Mouse (Mus musculus) embryo, embryonic 10.5 days (tissue): ENCODE measurements at regions not wholly inside any gene's neighbourhood (a gene's known extent, or its start where the extent isn't known, plus 50 kb on each side); places are given as distances from the start of the nearest gene placed in this dataset.

Experiments used
- DNase-seq: peaks from one replicate; pipeline ENCODE4 v3.0.0-alpha.2; 2015; ENCODE audit warnings: low spot score

- DNase-seq: no peak
Observed at GRCm38 (mm10) chr6:99822471-99822870, 96.3 kb upstream of the Prok2 start.

- no peak for DNase-seq
Observed at GRCm38 (mm10) chr6:99819255-99819929, 93.2 kb upstream of the Prok2 start.

GRCm38 (mm10) chr6:99818486-99818885 is 92.3 kb upstream of the Prok2 start:
- no peak for DNase-seq

GRCm38 (mm10) chr6:99817245-99817644 is 91.1 kb upstream of the Prok2 start:
- no peak for DNase-seq

- no peak for DNase-seq
Observed at GRCm38 (mm10) chr6:99813102-99813501, 86.9 kb upstream of the Prok2 start.

GRCm38 (mm10) chr6:99811842-99812241 is 85.7 kb upstream of the Prok2 start:
- no peak for DNase-seq

GRCm38 (mm10) chr6:99810974-99811798 is 85.0 kb upstream of the Prok2 start:
- no peak for DNase-seq

- DNase-seq: no peak
Observed at GRCm38 (mm10) chr6:99804905-99805245, 78.7 kb upstream of the Prok2 start.

GRCm38 (mm10) chr6:99803983-99804904 is 78.1 kb upstream of the Prok2 start:
- DNase-seq: peak; percentile 96

GRCm38 (mm10) chr6:99800919-99801318 is 74.7 kb upstream of the Prok2 start:
- DNase-seq: no peak

GRCm38 (mm10) chr6:99800324-99800723 is 74.1 kb upstream of the Prok2 start:
- DNase-seq: peak; percentile 30

- DNase-seq: no peak
Observed at GRCm38 (mm10) chr6:99796390-99796789, 70.2 kb upstream of the Prok2 start.

GRCm38 (mm10) chr6:99793546-99793945 is 67.4 kb upstream of the Prok2 start:
- DNase-seq: peak; percentile 39

GRCm38 (mm10) chr6:99792353-99792752 is 66.2 kb upstream of the Prok2 start:
- no peak for DNase-seq

- no peak for DNase-seq
Observed at GRCm38 (mm10) chr6:99786977-99787376, 60.8 kb upstream of the Prok2 start.

- no peak for DNase-seq
Observed at GRCm38 (mm10) chr6:99785212-99785611, 59.0 kb upstream of the Prok2 start.

- DNase-seq: no peak
Observed at GRCm38 (mm10) chr6:99784804-99785203, 58.6 kb upstream of the Prok2 start.

GRCm38 (mm10) chr6:99784285-99784684 is 58.1 kb upstream of the Prok2 start:
- DNase-seq: no peak

- DNase-seq: peak; percentile 42
Observed at GRCm38 (mm10) chr6:99782996-99783395, 56.8 kb upstream of the Prok2 start.
